ENCODE assay signal across 9 mouse cellular contexts in the genomic region with DNA sequence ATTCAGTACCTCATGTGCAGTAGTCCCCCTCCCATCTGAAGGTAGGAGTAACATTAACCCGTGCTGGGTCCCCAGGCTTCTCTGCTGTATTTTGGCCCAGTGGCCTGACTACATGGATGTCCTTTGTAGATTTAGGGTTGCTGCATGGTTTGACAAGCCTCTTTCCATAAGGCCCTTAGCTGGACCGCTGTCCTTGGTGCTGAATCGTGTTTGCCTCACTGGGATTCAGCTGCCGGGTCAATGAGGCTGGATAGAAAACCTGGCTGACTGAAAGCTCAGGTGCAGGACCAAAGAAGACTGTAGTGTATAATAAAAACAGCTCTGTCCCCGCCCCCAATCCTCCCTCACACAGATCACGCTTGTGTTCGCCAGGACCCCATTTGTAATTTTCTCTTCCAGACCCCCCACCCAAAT. TPM values are rescaled to one million over a fixed set of nuclear protein-coding genes. Genes with fewer than 3 reads are reported as not detected.
DNase-seq lines count a peak whose midpoint lies in the region; ATAC-seq lines count a peak whose summit lies in the region.
"Had no signal": no experiment of that assay in that cellular context is flagged by ENCODE, and none has a peak within 500 bp of the region (broad histone marks: within the 10 kb centered on the region; RNA-seq: fewer than 3 reads in every experiment).

No protein-coding gene starts in this region.

- DNase-seq in heart, adult 11 months: peak; percentile 84
- DNase-seq in cerebellum, adult 8-10 months: peak; percentile 54
- peak; percentile 5 for DNase-seq in kidney, adult 11 months
- peak; percentile 68 for DNase-seq in left cerebral cortex, postnatal 4 days
- peak; percentile 2 for DNase-seq in ovary, adult 18-20 months (ENCODE audit: low spot score)
- no peak for DNase-seq in natural killer cell, adult 2 months (ENCODE audit: low spot score in 2 of 2)

- no peak overlapping the region for H3K9ac ChIP-seq in heart, embryonic 12.5 days
- H3K9ac ChIP-seq: limb, embryonic 15.5 days had no signal

- H3K36me3 ChIP-seq in heart, embryonic 12.5 days: no peaks in the 10 kb centered on the region
- H3K36me3 ChIP-seq: limb, embryonic 15.5 days had no signal

- H3K9me3 ChIP-seq in heart, embryonic 12.5 days (replicated peaks): no peaks in the 10 kb centered on the region
- H3K9me3 ChIP-seq: limb, embryonic 15.5 days had no signal

- H3K4me2 ChIP-seq in heart, embryonic 12.5 days: no peak overlapping the region
- H3K4me2 ChIP-seq: limb, embryonic 15.5 days had no signal

- no peak for ATAC-seq in heart, embryonic 12.5 days (ENCODE audit: insufficient number of reproducible peaks, low FRiP score)
- peak; percentile 60 for ATAC-seq in frontal cortex, adult (ENCODE audit: low TSS enrichment)

- H3K4me3 ChIP-seq in heart, embryonic 12.5 days: no peak overlapping the region
- H3K4me3 ChIP-seq: limb, embryonic 15.5 days had no signal

- intact Hi-C loops in left cerebral cortex, postnatal 4 days (cut with DNase I): no loop called here

- peaks cover 10% of the 10 kb centered on the region; the same call in 1 of the 2 replicates for H3K27me3 ChIP-seq in heart, embryonic 12.5 days (replicated peaks)
- H3K27me3 ChIP-seq: limb, embryonic 15.5 days had no signal

- WGBS in heart, embryonic 12.5 days: 3% methylated on average over 7 of the region's 7 CpGs

- H3K4me1 ChIP-seq in heart, embryonic 12.5 days (replicated peaks): no peaks in the 10 kb centered on the region
- H3K4me1 ChIP-seq: limb, embryonic 15.5 days had no signal

- H3K27ac ChIP-seq in heart, embryonic 12.5 days (ENCODE audit: poor library complexity, severe bottlenecking): no peak overlapping the region
- H3K27ac ChIP-seq: limb, embryonic 15.5 days had no signal

RNA-seq across cellular contexts. Expression of gene Gabrg2, which starts 1.2 kb away (rescaled TPM):
- polyA plus RNA-seq in heart, embryonic 12.5 days (2016; fragmentation: Nextera tagmentation; extraction: Ambion mirVana): not detected in 2 replicates
- 100 to 1,000 TPM; 125 to 136 TPM for total RNA-seq in left cerebral cortex, postnatal 4 days (2021)

Comparison
In these comparisons a context has a peak if more than half of its experiments do, and no peak if none do; other contexts are left out.
1. DNase-seq: peak in heart, adult 11 months (single experiment), cerebellum, adult 8-10 months (single experiment), kidney, adult 11 months (single experiment), left cerebral cortex, postnatal 4 days (single experiment) and ovary, adult 18-20 months (single experiment); none in natural killer cell, adult 2 months (0 of 2).